Mouse (Mus musculus) heart, postnatal 0 days (tissue): ENCODE measurements at regions not wholly inside any gene's neighbourhood (a gene's known extent, or its start where the extent isn't known, plus 50 kb on each side); places are given as distances from the start of the nearest gene placed in this dataset.

Source experiments
- ATAC-seq: fragments of 200-750 bp; cut with Nextera tagmentation; 2 replicates; pipeline ENCODE4 v1.8.0; 2017; ENCODE audit warnings: low read depth, moderate number of reproducible peaks, moderate library complexity; ENCODE audit not compliant: insufficient read depth
- DNase-seq: peaks from one replicate; pipeline ENCODE4 v3.0.0-alpha.2; 2016; ENCODE audit warnings: low spot score
- H3K27ac ChIP-seq: fragments of 300-500 bp; sonication (generic); 2 replicates; pipeline ENCODE4 v1.5.1; 2014; ENCODE audit warnings: low read depth, mild to moderate bottlenecking
- H3K27me3 ChIP-seq: fragments of 300-500 bp; sonication (generic); 2 replicates; pipeline ENCODE4 v1.6.1; 2014; ENCODE audit warnings: low read length, mixed read lengths; ENCODE audit not compliant: control insufficient read depth, insufficient read depth
- H3K36me3 ChIP-seq: fragments of 300-500 bp; sonication (generic); replicated peaks from 2 replicates; pipeline ENCODE4 v1.6.1; 2014; ENCODE audit warnings: low read length, mixed read lengths; ENCODE audit not compliant: control insufficient read depth, insufficient read depth
- H3K4me1 ChIP-seq: fragments of 300-500 bp; sonication (generic); 2 replicates; pipeline ENCODE4 v1.6.1; 2014; ENCODE audit warnings: antibody characterized with exemption; ENCODE audit not compliant: control insufficient read depth, insufficient read depth
- H3K4me2 ChIP-seq: fragments of 300-500 bp; sonication (generic); 2 replicates; pipeline ENCODE4 v1.6.1; 2014; ENCODE audit warnings: low read depth, mild to moderate bottlenecking, low read length, moderate library complexity
- H3K4me3 ChIP-seq: fragments of 300-500 bp; sonication (generic); 2 replicates; pipeline ENCODE4 v1.5.1; 2014; ENCODE audit warnings: low read depth, low read length
- H3K9ac ChIP-seq: fragments of 300-500 bp; sonication (generic); replicated peaks from 2 replicates; pipeline ENCODE4 v1.6.1; 2014; ENCODE audit warnings: low read depth, low read length, mixed read lengths
- H3K9me3 ChIP-seq: fragments of 300-500 bp; sonication (generic); replicated peaks from 2 replicates; pipeline ENCODE4 v1.6.1; 2016; ENCODE audit warnings: low read length; ENCODE audit not compliant: control insufficient read depth
- CTCF ChIP-seq: IDR thresholded peaks from 2 replicates; pipeline ENCODE4 v1.5.1; 2016; ENCODE audit warnings: antibody characterized with exemption, control low read depth, low read depth
- EP300 ChIP-seq: IDR thresholded peaks from 2 replicates; pipeline ENCODE4 v1.6.1; 2016; ENCODE audit warnings: antibody characterized with exemption, low read depth
- WGBS: fragments of 180-500 bp; shearing (Covaris S2); extraction: QIAGEN DNeasy Blood & Tissue Kit; methylation state at CpG from one replicate; pipeline ENCODE4 v1.1.7; 2014; 5-methylcytosine and 5-hydroxymethylcytosine counted together

DNA sequence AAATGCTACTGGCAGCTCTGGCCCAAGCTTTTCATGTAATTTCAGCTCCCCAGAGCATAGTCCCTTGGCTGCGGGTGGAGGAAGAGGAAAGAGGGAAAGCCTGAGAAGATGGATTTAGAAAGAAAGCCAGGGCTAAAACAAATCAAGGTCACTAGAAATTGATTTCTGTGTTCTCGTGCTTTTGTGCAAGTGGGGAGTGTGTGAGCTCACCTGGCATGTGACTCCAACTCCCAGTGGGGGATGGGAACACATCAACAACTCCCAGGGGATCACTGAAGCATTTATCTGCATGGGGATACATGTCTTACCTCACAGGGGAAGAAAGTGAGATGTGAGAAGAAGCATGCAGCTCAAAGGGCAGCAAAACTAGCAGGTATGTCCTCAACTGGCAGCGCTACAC lies 319.6 kb upstream of the Id2 start:
- Histone ChIP-seq H3K9ac (no peak overlapping the region), H3K36me3 (no peaks in the 10 kb centered on the region), H3K4me3 (no peak overlapping the region), H3K9me3 (no peaks in the 10 kb centered on the region; the same call in 1 of the 2 replicates), H3K27me3 (no peaks in the 10 kb centered on the region), H3K4me2 (no peak overlapping the region), H3K4me1 (no peaks in the 10 kb centered on the region), H3K27ac (no peak overlapping the region)
- ATAC-seq (no peak), DNase-seq (no peak)
- WGBS: 75% methylated on average over 3 of the region's 3 CpGs
- no peak for TF ChIP-seq EP300

DNA sequence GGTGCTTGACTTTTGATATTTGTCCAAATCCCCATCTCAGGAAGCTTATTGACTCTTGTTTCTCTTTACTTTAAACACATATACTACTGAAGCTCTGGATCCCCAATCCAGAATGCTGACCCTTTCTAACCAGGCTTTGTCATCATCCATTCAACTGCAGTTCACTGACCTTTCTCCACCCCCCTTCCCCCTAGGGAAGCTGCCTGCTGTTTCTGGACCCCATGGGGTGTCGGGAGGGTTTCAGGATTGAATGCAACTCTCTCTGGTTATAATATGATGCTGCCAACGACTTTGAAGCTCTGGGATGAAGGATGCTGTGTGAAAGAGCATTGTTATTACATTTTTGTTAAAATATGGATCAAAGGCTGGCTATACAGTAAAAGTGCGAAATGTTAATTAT lies 318.7 kb upstream of the Id2 start:
- TF ChIP-seq CTCF: no peak
- TF ChIP-seq EP300: no peak
- Histone ChIP-seq H3K36me3 (no peaks in the 10 kb centered on the region), H3K4me1 (no peaks in the 10 kb centered on the region), H3K9me3 (no peaks in the 10 kb centered on the region; the same call in 1 of the 2 replicates), H3K4me3 (no peak overlapping the region), H3K4me2 (no peak overlapping the region), H3K9ac (no peak overlapping the region), H3K27me3 (no peaks in the 10 kb centered on the region), H3K27ac (no peak overlapping the region)
- ATAC-seq (no peak), DNase-seq (no peak)
- WGBS: 58% methylated on average over 3 of the region's 3 CpGs

DNA sequence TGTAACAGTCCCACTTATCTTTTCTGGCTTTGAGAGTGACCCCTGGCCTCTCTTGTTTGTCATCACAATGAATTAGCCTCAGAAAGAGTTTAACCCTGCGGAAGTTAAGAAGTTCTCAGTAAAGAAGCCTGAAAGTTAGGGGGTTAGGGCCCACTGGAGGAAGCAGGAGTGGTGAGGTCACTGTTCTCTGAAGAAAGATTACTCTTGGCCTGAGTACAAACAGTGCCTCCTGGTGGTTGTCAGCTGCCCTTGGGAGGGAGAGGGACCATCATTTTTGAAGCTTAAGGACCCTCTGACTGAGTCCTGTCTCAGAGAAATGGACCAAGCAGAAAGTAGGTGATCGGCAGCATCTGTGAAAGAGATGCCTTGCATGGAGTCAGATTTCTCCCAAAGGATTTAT lies 318.3 kb upstream of the Id2 start:
- no peaks in the 10 kb centered on the region for H3K4me1 ChIP-seq
- DNase-seq (peak; percentile 32), ATAC-seq (no peak)
- H3K4me3 ChIP-seq: no peak overlapping the region
- H3K27me3 ChIP-seq: no peaks in the 10 kb centered on the region
- TF ChIP-seq EP300 (no peak), CTCF (peak; percentile 47)
- H3K9me3 ChIP-seq: no peaks in the 10 kb centered on the region; the same call in 1 of the 2 replicates
- H3K27ac ChIP-seq: no peak overlapping the region
- no peaks in the 10 kb centered on the region for H3K36me3 ChIP-seq
- 46% methylated on average over 2 of the region's 2 CpGs for WGBS
- H3K9ac ChIP-seq: no peak overlapping the region
- no peak overlapping the region for H3K4me2 ChIP-seq

DNA sequence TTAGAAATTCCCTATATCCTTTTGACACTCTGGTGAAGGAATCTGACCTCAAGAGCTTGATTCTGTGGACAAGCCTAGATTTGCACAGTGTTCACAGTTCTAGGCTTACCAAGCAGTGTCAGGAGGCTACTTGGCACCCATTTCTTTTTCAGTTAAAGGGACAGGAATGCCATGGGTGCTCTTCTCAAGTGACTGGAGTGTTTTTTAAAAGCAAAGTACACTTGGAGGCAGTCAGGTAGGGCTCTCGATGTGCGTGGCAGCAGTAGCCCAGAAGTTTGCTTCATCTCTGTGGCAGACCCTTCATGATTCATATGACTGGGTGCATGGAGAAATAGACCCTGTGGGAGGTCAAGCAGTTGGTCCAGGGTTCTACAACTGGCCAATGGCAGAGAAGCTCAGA lies 310.4 kb upstream of the Id2 start:
- H3K36me3 ChIP-seq: no peaks in the 10 kb centered on the region
- H3K4me3 ChIP-seq: no peak overlapping the region
- H3K9me3 ChIP-seq: no peaks in the 10 kb centered on the region; the same call in 1 of the 2 replicates
- ATAC-seq (no peak), DNase-seq (no peak)
- TF ChIP-seq CTCF: no peak
- TF ChIP-seq EP300: no peak
- 89% methylated on average over 2 of the region's 2 CpGs for WGBS
- no peak overlapping the region for H3K4me2 ChIP-seq
- H3K27me3 ChIP-seq: no peaks in the 10 kb centered on the region
- no peak overlapping the region for H3K27ac ChIP-seq
- H3K9ac ChIP-seq: no peak overlapping the region
- no peaks in the 10 kb centered on the region for H3K4me1 ChIP-seq

DNA sequence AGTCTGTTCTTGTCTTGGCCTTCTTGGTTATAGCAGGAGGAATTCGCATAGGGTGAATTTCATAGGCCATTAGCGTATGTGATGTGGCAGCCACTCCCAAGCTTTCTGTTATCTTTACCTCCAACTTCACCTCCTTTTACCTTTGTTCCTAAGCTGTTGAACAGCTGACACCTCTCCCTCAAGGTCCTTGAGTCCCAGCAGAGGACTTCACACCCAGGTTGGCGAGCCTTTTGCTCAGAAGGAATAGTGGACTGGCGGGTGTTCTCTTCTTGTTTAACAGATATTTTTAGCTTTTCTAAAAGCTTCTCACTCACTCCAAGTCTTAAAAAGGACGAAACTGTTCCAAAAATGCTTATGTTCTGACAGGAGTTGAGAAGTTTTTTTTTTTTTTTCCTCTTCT lies 303.4 kb upstream of the Id2 start:
- Histone ChIP-seq H3K9me3 (no peaks in the 10 kb centered on the region), H3K27me3 (no peaks in the 10 kb centered on the region), H3K4me2 (no peak overlapping the region), H3K9ac (no peak overlapping the region), H3K4me3 (no peak overlapping the region), H3K27ac (no peak overlapping the region), H3K4me1 (no peaks in the 10 kb centered on the region), H3K36me3 (no peaks in the 10 kb centered on the region)
- ATAC-seq: no peak
- 74% methylated on average over 5 of the region's 5 CpGs for WGBS
- TF ChIP-seq EP300 (no peak), CTCF (no peak)
- no peak for DNase-seq

DNA sequence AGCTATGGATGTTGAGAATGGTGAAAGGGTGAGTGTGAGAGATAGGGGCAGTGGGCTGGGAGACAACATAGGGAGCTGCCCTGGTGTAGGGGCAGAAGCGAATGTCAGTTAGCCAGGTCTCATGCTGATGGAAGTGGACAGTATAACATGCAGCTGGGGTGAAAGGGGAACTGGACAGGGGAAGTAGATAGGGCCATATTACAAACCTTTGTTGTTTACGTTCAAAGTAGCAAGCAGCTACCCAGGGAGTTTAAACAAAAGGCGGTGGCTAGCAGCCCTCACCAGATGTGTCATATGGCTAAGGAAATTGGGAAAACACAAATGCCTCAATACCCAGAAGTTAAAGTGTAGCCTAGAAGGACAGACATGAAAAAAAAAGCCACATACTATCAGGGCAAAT lies 301.8 kb upstream of the Id2 start:
- 86% methylated on average over 3 of the region's 3 CpGs for WGBS
- no peaks in the 10 kb centered on the region for H3K4me1 ChIP-seq
- no peak overlapping the region for H3K4me3 ChIP-seq
- no peaks in the 10 kb centered on the region for H3K27me3 ChIP-seq
- no peaks in the 10 kb centered on the region for H3K9me3 ChIP-seq
- no peak overlapping the region for H3K9ac ChIP-seq
- no peak overlapping the region for H3K4me2 ChIP-seq
- ATAC-seq (no peak), DNase-seq (no peak)
- no peak overlapping the region for H3K27ac ChIP-seq
- TF ChIP-seq EP300 (no peak), CTCF (no peak)
- no peaks in the 10 kb centered on the region for H3K36me3 ChIP-seq
